Mouse (Mus musculus): ENCODE data around the gene Cox6b2. TPM values are rescaled to one million over a fixed set of nuclear protein-coding genes. Genes with fewer than 3 reads are reported as not detected.

The Cox6b2 gene
- polyA plus RNA-seq, 1 experiment: 20.3 TPM

DNA sequence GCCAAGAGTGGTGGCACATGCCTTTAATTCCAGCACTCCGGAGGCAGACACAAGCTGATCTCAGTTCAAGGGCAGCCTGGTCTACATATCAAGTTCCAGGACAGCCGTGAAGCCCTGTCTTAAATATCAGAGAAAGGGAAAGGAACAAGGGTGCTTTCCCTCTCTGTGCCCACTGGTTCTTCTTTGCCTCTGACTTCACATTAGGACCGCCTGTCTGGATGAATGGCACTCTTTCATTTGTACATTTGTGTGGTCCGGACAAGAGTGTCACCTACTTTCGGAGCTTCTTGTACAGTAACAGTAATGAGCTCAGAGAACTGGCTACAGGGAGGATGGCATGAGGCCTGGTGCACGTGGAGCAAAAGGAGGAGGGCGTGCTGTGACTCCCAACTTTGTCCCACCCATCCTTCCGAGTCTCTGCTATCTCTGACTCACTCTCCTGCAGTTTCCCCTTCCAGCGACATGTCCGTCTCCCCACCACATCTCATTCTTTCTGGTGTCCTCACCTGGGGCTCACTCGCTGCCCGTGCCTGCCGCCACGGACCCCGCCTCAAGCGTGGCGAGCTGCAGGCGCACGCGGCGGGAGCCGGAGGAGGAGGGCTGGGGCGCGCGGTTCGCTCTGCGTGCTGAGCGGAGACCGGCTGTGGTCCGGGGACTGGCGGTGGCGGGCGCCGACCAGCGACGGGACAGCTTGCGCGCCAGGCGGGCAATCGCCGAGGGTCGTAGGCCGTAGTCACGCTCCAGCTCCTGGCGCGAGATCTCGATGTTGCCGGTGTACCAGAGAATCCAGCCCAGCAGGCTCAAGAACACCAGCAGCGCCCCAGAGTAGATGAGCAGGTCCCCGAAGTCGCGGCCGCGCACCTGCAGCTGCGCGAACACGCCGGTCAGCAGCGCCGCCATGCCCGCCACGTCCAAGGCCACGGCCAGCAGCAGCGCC, 35.9 kb upstream of the Cox6b2 start:
- Histone ChIP-seq H3K27ac (ENCODE audit: insufficient read depth, low read length) (no peak overlapping the region), H3K4me1 (ENCODE audit: control insufficient read depth, insufficient read depth, low read length) (peaks cover 3% of the 10 kb centered on the region; the same call in 1 of the 2 replicates), H3K4me3 (ENCODE audit: insufficient read depth, low read length) (peak overlapping the region; percentile 64)
- TF ChIP-seq POLR2A (IDR thresholded peaks at IDR 0.05; ENCODE audit: extremely low read depth, insufficient read depth, low read length) (peak; percentile 36; the same call in 1 of the 2 replicates), CTCF (IDR thresholded peaks at IDR 0.05; ENCODE audit: extremely low read depth, insufficient read depth, low read length) (no peak)

DNA sequence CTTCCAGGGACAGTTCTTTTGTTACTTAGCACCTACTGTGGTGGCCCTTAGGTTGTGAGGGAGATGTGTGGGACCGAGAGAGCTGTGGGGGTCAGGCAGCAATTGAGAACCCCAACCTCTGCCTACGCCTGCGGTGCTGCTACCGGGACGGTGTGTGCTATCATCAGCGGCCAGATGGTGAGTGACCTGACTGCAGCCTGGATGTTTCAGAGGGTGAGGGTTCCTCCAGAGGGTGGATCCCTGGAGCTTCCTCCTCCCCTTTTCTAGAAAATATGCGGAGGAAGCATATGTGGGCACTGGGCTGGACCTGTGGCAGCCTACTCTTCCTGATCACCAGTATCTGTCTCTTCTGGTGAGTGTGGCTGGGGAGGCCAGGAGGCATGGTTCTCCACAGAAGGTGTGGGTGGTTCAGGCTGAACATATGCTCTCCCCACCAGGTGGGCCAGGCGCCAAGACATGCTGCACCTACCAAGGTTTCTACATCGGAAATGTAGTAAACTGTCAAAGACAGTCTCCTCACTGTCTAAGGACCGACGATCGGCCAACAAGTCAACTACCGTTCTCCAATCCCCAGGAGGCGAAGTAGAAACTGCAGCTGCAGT, 30.9 kb upstream of the Cox6b2 start:
- TF ChIP-seq CTCF (IDR thresholded peaks at IDR 0.05; ENCODE audit: extremely low read depth, insufficient read depth, low read length): no peak
- no peak for TF ChIP-seq POLR2A (IDR thresholded peaks at IDR 0.05; ENCODE audit: extremely low read depth, insufficient read depth, low read length)
- H3K4me3 ChIP-seq (ENCODE audit: insufficient read depth, low read length): no peak overlapping the region
- H3K4me1 ChIP-seq (ENCODE audit: control insufficient read depth, insufficient read depth, low read length): peaks cover 2% of the 10 kb centered on the region; the same call in 1 of the 2 replicates
- H3K27ac ChIP-seq (ENCODE audit: insufficient read depth, low read length): no peak overlapping the region

DNA sequence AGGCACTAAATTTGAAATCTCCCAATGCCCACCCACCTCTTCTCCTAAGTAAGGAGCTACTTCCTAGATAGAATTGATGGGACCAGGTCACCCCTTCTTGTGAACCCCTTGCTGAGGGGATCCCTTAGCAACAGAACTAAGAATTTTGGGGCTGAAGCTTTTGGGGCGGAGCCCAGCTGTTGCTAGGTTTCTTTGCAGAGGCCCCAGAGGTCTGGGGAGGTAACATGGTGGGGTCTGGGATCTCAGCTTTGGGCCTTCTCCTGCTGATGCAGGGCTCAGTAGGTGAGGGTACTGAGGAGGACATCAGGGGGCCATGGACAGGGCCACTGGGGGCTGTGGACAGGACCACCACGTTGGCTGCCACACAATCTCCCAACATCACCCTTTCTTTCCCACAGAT, 29.9 kb upstream of the Cox6b2 start, which contains the start of the genes Il11 and Tmem190:
Gene Il11 (minus strand): TSS at position 101 of the 400 bp plus-strand sequence.
Gene Tmem190 (plus strand): TSS at position 179 of the 400 bp plus-strand sequence.
- TF ChIP-seq CTCF (IDR thresholded peaks at IDR 0.05; ENCODE audit: extremely low read depth, insufficient read depth, low read length): no peak
- TF ChIP-seq POLR2A (IDR thresholded peaks at IDR 0.05; ENCODE audit: extremely low read depth, insufficient read depth, low read length): no peak
- no peak within 1 kb of the TSS for H3K4me3 ChIP-seq (ENCODE audit: insufficient read depth, low read length)
- H3K27ac ChIP-seq (ENCODE audit: insufficient read depth, low read length): no peak within 1 kb of the TSS
- no peaks in the 10 kb centered on the region for H3K4me1 ChIP-seq (ENCODE audit: control insufficient read depth, insufficient read depth, low read length)

DNA sequence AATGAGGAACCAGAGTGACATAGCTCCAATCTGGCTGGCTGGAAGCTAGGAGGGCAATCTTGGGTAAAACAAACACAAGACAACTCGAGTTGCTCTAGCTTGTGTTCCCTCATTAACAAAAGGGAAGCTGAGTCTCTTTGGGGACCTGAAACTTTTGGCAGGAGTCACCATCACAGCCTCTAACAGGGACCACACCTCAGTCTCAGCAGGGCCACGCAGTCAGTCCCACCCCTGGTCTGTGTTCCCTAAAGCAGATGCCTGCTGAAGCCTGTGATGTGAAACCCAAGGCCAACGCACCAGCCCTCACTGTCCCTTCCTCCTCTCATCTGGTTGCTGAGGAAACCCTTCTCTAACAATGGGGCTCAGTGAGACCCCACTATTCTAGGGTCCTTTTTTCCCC, 29.2 kb upstream of the Cox6b2 start:
- Histone ChIP-seq H3K27ac (ENCODE audit: insufficient read depth, low read length) (no peak overlapping the region), H3K4me3 (ENCODE audit: insufficient read depth, low read length) (no peak overlapping the region), H3K4me1 (ENCODE audit: control insufficient read depth, insufficient read depth, low read length) (no peaks in the 10 kb centered on the region)
- no peak for TF ChIP-seq CTCF (IDR thresholded peaks at IDR 0.05; ENCODE audit: extremely low read depth, insufficient read depth, low read length)
- no peak for TF ChIP-seq POLR2A (IDR thresholded peaks at IDR 0.05; ENCODE audit: extremely low read depth, insufficient read depth, low read length)

DNA sequence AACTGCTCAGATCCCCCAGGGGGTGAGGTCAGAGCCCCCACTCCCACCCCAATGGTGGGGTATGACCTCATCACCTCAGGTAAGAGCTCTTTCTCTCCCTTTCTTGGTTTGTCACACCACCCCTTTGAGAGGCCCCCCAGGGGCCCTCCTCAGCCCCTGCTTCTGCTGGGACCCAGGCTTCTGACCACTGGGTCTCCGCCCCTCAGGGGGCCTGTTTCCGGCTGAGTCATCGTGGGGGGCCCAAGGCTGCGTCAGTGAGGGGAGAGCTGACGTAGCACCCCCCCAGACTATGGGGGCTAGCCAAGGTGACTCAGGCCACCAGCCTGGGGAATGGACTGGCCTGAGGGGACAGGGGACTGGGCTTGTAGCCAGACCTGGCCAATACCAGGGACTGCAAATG, 27.0 kb upstream of the Cox6b2 start:
- H3K4me3 ChIP-seq (ENCODE audit: insufficient read depth, low read length): no peak overlapping the region
- TF ChIP-seq POLR2A (IDR thresholded peaks at IDR 0.05; ENCODE audit: extremely low read depth, insufficient read depth, low read length) (no peak), CTCF (IDR thresholded peaks at IDR 0.05; ENCODE audit: extremely low read depth, insufficient read depth, low read length) (no peak)
- H3K4me1 ChIP-seq (ENCODE audit: control insufficient read depth, insufficient read depth, low read length): no peaks in the 10 kb centered on the region
- no peak overlapping the region for H3K27ac ChIP-seq (ENCODE audit: insufficient read depth, low read length)

DNA sequence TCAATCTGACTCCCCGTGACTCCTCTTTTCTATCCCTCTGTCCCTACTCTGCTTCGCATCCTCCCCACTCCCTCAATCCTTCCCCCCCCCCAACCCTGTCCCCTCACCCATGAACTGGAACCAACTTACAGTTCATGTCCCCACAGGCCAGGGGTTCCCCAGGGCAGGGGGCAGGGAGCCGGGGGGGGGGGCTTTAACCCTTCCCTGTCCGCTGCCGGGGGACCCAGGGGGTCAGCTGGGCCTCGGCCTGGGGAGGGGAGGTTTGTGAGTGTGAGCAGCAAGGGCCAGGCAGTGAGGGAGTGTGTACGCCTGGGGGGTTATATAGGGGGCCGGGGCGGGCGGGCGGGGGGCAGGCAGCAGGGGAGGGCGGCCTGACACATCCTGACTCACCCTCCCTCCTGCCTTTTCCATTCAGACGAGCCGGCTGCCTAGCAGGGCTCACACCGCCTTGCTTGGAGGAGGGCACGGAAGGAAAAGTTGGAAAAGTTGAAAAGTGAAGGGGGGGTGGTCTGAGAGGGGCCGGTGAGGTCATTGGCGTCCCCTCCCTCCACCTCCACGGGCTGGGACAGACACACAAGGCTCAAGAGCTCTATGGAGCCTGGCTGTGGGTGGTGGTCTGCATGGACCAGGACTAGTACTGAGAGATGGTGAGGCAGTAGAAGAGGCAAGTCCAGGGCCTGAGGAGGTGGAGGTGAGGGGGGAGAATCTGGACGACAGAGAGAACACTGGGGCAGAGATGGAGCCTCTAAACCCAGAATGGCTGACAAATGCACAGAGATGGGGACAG, 25.1 kb upstream of the Cox6b2 start:
- H3K27ac ChIP-seq (ENCODE audit: insufficient read depth, low read length): no peak overlapping the region
- no peak overlapping the region for H3K4me3 ChIP-seq (ENCODE audit: insufficient read depth, low read length)
- TF ChIP-seq CTCF (IDR thresholded peaks at IDR 0.05; ENCODE audit: extremely low read depth, insufficient read depth, low read length): no peak
- no peak for TF ChIP-seq POLR2A (IDR thresholded peaks at IDR 0.05; ENCODE audit: extremely low read depth, insufficient read depth, low read length)
- no peaks in the 10 kb centered on the region for H3K4me1 ChIP-seq (ENCODE audit: control insufficient read depth, insufficient read depth, low read length)

DNA sequence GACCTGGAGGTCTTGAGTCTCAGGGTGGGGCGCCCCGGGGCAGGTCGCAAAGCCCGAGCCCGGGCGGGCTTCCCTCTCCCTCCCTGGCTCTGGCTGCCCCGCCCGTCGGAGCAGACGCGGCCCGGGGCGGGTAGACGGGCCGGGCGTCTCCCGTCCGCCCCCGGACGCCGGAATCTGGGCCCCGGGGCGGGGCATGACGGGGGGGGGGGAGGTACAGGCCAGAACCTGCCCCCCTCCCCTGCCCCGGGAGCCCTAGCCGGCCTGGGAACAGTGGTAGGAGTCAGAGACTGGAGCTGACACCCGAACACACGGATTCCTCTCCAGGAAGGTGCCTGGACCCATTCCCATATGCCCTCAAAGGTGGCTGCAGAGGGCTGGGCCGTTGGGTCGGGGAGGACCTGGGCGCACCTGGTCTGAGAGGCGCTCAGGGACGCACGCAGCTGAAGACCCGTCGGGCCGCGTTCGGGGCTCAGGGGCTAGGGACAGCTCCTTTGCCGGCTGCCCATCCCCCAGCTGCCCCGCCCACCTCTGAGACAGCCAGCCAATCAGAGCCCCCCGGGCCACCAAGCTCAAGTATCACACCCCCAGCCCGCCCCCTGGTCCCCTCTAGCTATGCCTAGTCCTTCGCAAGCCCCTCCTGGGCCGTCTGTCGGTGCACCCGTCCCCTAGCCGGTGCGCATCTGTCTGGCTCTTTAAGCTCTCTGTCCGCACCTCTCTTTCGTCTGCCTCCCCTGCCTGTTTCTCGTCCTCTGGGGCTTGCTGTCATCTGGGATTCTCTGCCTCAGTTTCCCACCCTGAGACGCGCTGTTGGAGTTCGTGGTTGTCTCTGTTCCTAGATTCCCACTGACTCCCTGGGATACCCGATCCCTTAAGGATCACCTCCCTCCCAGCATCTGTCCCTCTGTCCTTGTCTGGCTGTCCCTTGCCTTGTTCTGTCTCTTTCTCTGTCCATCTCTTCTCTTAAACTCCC, 24.3 kb upstream of the Cox6b2 start:
- Histone ChIP-seq H3K27ac (ENCODE audit: insufficient read depth, low read length) (no peak overlapping the region), H3K4me1 (ENCODE audit: control insufficient read depth, insufficient read depth, low read length) (no peaks in the 10 kb centered on the region), H3K4me3 (ENCODE audit: insufficient read depth, low read length) (peak overlapping the region; percentile 29; the same call in 1 of the 2 replicates)
- TF ChIP-seq POLR2A (IDR thresholded peaks at IDR 0.05; ENCODE audit: extremely low read depth, insufficient read depth, low read length) (no peak), CTCF (IDR thresholded peaks at IDR 0.05; ENCODE audit: extremely low read depth, insufficient read depth, low read length) (no peak)

DNA sequence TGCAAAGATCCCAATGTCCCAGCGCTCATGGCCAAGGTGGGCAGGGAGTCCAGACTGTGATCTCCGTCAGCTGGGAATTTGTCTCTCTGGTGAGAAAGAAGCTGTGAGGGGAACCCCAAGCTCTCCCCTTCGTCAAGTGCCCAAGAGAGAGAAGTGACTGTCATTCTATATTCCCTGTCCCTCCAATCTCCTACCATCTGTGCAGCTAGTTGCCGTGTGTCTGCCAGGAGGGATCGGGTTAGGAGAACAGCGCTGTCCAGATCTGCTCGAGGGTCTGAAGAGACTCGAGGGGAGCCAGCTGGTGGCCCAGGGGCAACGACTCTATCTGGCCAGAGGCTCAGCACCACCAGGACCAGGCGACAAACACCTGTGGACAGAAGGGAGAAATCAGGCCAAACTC, 23.2 kb upstream of the Cox6b2 start:
- Histone ChIP-seq H3K4me3 (ENCODE audit: insufficient read depth, low read length) (no peak overlapping the region), H3K27ac (ENCODE audit: insufficient read depth, low read length) (no peak overlapping the region), H3K4me1 (ENCODE audit: control insufficient read depth, insufficient read depth, low read length) (no peaks in the 10 kb centered on the region)
- TF ChIP-seq CTCF (IDR thresholded peaks at IDR 0.05; ENCODE audit: extremely low read depth, insufficient read depth, low read length): no peak
- no peak for TF ChIP-seq POLR2A (IDR thresholded peaks at IDR 0.05; ENCODE audit: extremely low read depth, insufficient read depth, low read length)
